Mouse (Mus musculus): ENCODE data around the gene Wdr91. TPM values are rescaled to one million over a fixed set of nuclear protein-coding genes. Genes with fewer than 3 reads are reported as not detected.

Gene Wdr91
- total RNA-seq, 2 experiments from 2014 or later, result 18.3 to 20.7 TPM

- DNase-seq, result no peak
- intact Hi-C loops (cut with DNase I), result no loop called here
Measured at GRCm38 (mm10) chr6:34866786-34867185, 43.9 kb downstream of the Wdr91 start.

GRCm38 (mm10) chr6:34865711-34866593, 44.7 kb downstream of the Wdr91 start:
- intact Hi-C loops (cut with DNase I), result loop anchor here (1.0 kb wide), 2 partner anchors 11 to 85 kb away; no protein-coding TSS in a partner anchor
- DNase-seq, result no peak

GRCm38 (mm10) chr6:34865213-34865612, 45.5 kb downstream of the Wdr91 start:
- DNase-seq, result no peak
- intact Hi-C loops (cut with DNase I), result loop anchor here (1.0 kb wide), 2 partner anchors 12 to 84 kb away; no protein-coding TSS in a partner anchor

GRCm38 (mm10) chr6:34863786-34864514, 46.7 kb downstream of the Wdr91 start:
- no peak for DNase-seq
- intact Hi-C loops (cut with DNase I), result no loop called here

DNA sequence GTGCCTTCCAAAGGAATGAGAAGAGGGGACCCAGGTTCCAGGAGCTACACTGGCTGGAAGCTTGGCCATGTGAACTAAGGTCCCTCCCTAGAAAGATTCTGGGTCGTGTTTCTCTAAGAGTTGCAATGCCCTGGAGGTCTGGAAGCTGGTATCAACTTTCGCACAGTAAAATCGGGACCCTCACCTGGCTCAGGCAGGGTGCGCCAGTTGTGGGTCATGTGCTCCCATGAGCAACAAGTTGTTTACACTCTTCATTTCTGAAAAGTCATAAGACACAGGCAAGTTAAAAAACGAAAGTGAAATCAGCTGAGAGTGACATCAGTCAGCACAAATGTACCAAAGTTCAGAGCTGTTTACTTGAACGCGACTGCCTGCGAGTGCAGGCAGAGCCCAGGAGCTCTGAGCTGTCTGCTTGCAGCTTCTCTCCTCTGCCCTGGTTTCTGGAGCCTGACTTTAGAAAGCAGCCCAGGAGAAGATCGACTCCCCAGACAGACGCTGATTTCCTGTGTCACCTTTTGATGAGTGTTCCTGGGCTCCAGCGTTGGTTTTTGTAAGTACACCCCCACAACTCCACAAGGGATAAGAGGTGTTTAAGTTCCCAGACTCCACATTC, 47.8 kb downstream of the Wdr91 start, which contains the start of gene Tmem140:
Gene Tmem140 (plus strand): TSS at position 356 of the 613 bp plus-strand sequence.
- peak in 1 of 2 experiments; percentile 67 for DNase-seq
- intact Hi-C loops (cut with DNase I), result no loop called here

DNA sequence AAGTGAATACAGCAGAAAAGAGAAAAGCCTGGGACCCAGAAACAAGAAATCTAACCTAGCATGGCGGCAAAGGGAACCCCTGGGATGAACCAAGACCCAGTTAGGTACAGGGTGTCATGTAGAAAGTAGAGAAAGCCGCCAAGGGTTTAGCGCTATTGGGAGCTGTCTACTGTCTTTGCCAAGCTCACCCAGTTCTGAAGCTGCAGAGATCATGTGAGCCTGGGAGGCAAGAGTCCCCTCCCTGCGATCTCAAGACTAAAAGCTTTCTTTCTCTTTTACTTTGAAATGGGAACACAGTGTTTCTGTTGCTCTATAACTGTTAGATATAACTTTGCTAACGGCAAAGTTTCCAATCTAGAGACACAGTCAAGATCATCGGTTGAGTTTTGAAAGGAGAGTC, 48.3 kb downstream of the Wdr91 start:
- DNase-seq, result peak in 1 of 2 experiments; percentile 47

GRCm38 (mm10) chr6:34861546-34862053, 49.1 kb downstream of the Wdr91 start:
- DNase-seq, result no peak
- intact Hi-C loops (cut with DNase I), result no loop called here

More for the DNA sequence above, 48.3 kb downstream of the Wdr91 start:
- intact Hi-C loops (cut with DNase I), result no loop called here

DNA sequence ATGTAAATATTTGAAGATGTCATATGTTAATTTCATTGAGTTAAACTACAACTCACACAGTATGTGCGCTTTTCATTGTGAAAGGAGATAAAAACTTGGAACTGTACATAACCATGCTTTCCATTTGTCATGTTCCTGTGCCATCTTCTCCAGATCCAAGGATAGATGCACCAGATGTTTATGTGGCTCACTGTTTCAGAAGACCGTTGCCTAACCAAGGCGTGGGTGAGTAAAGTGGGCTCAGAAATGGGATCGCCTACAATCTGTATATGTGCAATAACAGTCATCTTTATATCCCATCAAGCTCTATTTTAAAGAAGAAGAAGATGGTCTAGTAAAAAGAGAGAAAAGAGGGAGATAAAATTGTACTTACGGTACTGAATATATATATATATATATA, 78.3 kb downstream of the Wdr91 start:
- intact Hi-C loops (cut with DNase I), result no loop called here
- no peak for DNase-seq

Other genes starting within 250 kb of the Wdr91 start
- gene Agbl3, start 130.4 kb downstream of the Wdr91 start, total RNA-seq (2021), result 1 to 10 TPM; 6.9 to 8.2 TPM
- 10 to 100 TPM; 16.0 to 19.3 TPM for gene Tmem140, start 47.7 kb downstream of the Wdr91 start, total RNA-seq (2021)
- gene Cyren, start 32.8 kb downstream of the Wdr91 start, total RNA-seq (2021), result 1 to 10 TPM; 5.3 TPM
- not detected for gene Stra8, start 9.3 kb upstream of the Wdr91 start, total RNA-seq (2021)
- gene Slc23a4, start 77.5 kb upstream of the Wdr91 start, total RNA-seq (2021), result under 1 TPM; 0.42 to 0.43 TPM
- gene Cnot4, start 222.8 kb upstream of the Wdr91 start, total RNA-seq (2021), result 10 to 100 TPM; 22.5 to 24.5 TPM

Measured in heart, postnatal 10 days (tissue).